Mouse (Mus musculus): ENCODE results near the gene Sap30l. TPM values are rescaled to one million over a fixed set of nuclear protein-coding genes. Genes with fewer than 3 reads are reported as not detected.

Sap30l gene
- polyA plus RNA-seq, 1 experiment from 2014 or later, result 16.7 TPM

- WGBS, result 3% methylated on average over 4 of the region's 4 CpGs
- H3K9me3 ChIP-seq, result no peaks in the 10 kb centered on the region
- peak overlapping the region; percentile 9 for H3K4me2 ChIP-seq
- peak; percentile 77 for ATAC-seq (ENCODE audit: low read depth)
- peak overlapping the region; percentile 79 for H3K27ac ChIP-seq (replicated peaks)
- no peak overlapping the region for H3K4me3 ChIP-seq
- peaks cover 43% of the 10 kb centered on the region for H3K4me1 ChIP-seq (replicated peaks)
- H3K36me3 ChIP-seq, result 0 out of 2 replicates have a peak, but pooled peaks cover 7% of the 10 kb centered on the region
- peak overlapping the region; percentile 52; the same call in 1 of the 2 replicates for H3K9ac ChIP-seq
- peaks cover 5% of the 10 kb centered on the region; the same call in 1 of the 2 replicates for H3K27me3 ChIP-seq
Measured at GRCm38 (mm10) chr11:57773936-57774335, 27.5 kb upstream of the Sap30l start.

- no peak overlapping the region for H3K4me2 ChIP-seq
- H3K36me3 ChIP-seq, result 0 out of 2 replicates have a peak, but pooled peaks cover 7% of the 10 kb centered on the region
- H3K9ac ChIP-seq, result no peak overlapping the region; the same call in 1 of the 2 replicates
- peaks cover 5% of the 10 kb centered on the region; the same call in 1 of the 2 replicates for H3K27me3 ChIP-seq
- H3K4me3 ChIP-seq, result no peak overlapping the region
- H3K27ac ChIP-seq (replicated peaks), result no peak overlapping the region
- ATAC-seq (ENCODE audit: low read depth), result no peak
- peaks cover 55% of the 10 kb centered on the region for H3K4me1 ChIP-seq (replicated peaks)
- 63% methylated on average over 6 of the region's 6 CpGs for whole genome bisulfite sequencing
- no peaks in the 10 kb centered on the region for H3K9me3 ChIP-seq
Measured at GRCm38 (mm10) chr11:57775868-57776267, 25.6 kb upstream of the Sap30l start.

- no peaks in the 10 kb centered on the region for H3K9me3 ChIP-seq
- H3K9ac ChIP-seq, result no peak overlapping the region
- H3K36me3 ChIP-seq, result 0 out of 2 replicates have a peak, but pooled peaks cover 7% of the 10 kb centered on the region
- 97% methylated on average over 3 of the region's 3 CpGs for WGBS
- peaks cover 55% of the 10 kb centered on the region for H3K4me1 ChIP-seq (replicated peaks)
- ATAC-seq (ENCODE audit: low read depth), result no peak
- peaks cover 5% of the 10 kb centered on the region; the same call in 1 of the 2 replicates for H3K27me3 ChIP-seq
- H3K27ac ChIP-seq (replicated peaks), result no peak overlapping the region
- H3K4me3 ChIP-seq, result no peak overlapping the region
- H3K4me2 ChIP-seq, result no peak overlapping the region
Measured at GRCm38 (mm10) chr11:57776546-57776945, 24.9 kb upstream of the Sap30l start.

GRCm38 (mm10) chr11:57778349-57778748 lies 23.1 kb upstream of the Sap30l start:
- H3K27me3 ChIP-seq, result no peaks in the 10 kb centered on the region
- 0 out of 2 replicates have a peak overlapping the region, but pooled peaks have one; percentile 17 for H3K9ac ChIP-seq
- H3K36me3 ChIP-seq, result no peaks in the 10 kb centered on the region
- H3K4me3 ChIP-seq, result no peak overlapping the region
- ATAC-seq (ENCODE audit: low read depth), result 0 out of 2 replicates have a peak, but pooled peaks have one; percentile 40
- H3K4me1 ChIP-seq (replicated peaks), result peaks cover 50% of the 10 kb centered on the region
- 19% methylated on average over 5 of the region's 5 CpGs for WGBS
- no peak overlapping the region for H3K4me2 ChIP-seq
- H3K27ac ChIP-seq (replicated peaks), result no peak overlapping the region
- H3K9me3 ChIP-seq, result no peaks in the 10 kb centered on the region

GRCm38 (mm10) chr11:57779824-57780223 lies 21.6 kb upstream of the Sap30l start:
- Histone ChIP-seq H3K27me3 (no peaks in the 10 kb centered on the region), H3K4me2 (no peak overlapping the region), H3K4me1 (replicated peaks) (peaks cover 38% of the 10 kb centered on the region), H3K9me3 (no peaks in the 10 kb centered on the region), H3K27ac (replicated peaks) (no peak overlapping the region), H3K36me3 (no peaks in the 10 kb centered on the region), H3K4me3 (no peak overlapping the region), H3K9ac (no peak overlapping the region)
- ATAC-seq (ENCODE audit: low read depth), result no peak
- 38% methylated on average over 14 of the region's 14 CpGs for WGBS

- peaks cover 17% of the 10 kb centered on the region for H3K4me1 ChIP-seq (replicated peaks)
- no peaks in the 10 kb centered on the region; the same call in 1 of the 2 replicates for H3K27me3 ChIP-seq
- H3K4me2 ChIP-seq, result no peak overlapping the region
- peak overlapping the region; percentile 57 for H3K27ac ChIP-seq (replicated peaks)
- 36% methylated on average over 18 of the region's 18 CpGs for WGBS
- H3K4me3 ChIP-seq, result no peak overlapping the region
- ATAC-seq (ENCODE audit: low read depth), result peak; percentile 74
- H3K9ac ChIP-seq, result peak overlapping the region; percentile 53
- no peaks in the 10 kb centered on the region for H3K9me3 ChIP-seq
- no peaks in the 10 kb centered on the region for H3K36me3 ChIP-seq
Measured at GRCm38 (mm10) chr11:57786616-57787418, 14.6 kb upstream of the Sap30l start.

GRCm38 (mm10) chr11:57787913-57788312 lies 13.5 kb upstream of the Sap30l start:
- H3K9ac ChIP-seq, result no peak overlapping the region
- H3K27ac ChIP-seq (replicated peaks), result no peak overlapping the region
- no peak for ATAC-seq (ENCODE audit: low read depth)
- peaks cover 17% of the 10 kb centered on the region for H3K4me1 ChIP-seq (replicated peaks)
- WGBS, result 44% methylated on average over 3 of the region's 3 CpGs
- H3K4me2 ChIP-seq, result no peak overlapping the region
- H3K36me3 ChIP-seq, result no peaks in the 10 kb centered on the region
- no peaks in the 10 kb centered on the region for H3K9me3 ChIP-seq
- H3K4me3 ChIP-seq, result no peak overlapping the region
- no peaks in the 10 kb centered on the region; the same call in 1 of the 2 replicates for H3K27me3 ChIP-seq

GRCm38 (mm10) chr11:57790866-57791535 lies 10.4 kb upstream of the Sap30l start:
- ATAC-seq (ENCODE audit: low read depth), result no peak
- 20% methylated on average over 21 of the region's 21 CpGs for WGBS

GRCm38 (mm10) chr11:57795086-57795485 lies 6.4 kb upstream of the Sap30l start:
- no peak overlapping the region for H3K4me2 ChIP-seq
- H3K4me1 ChIP-seq (replicated peaks), result peaks cover 4% of the 10 kb centered on the region; the same call in 1 of the 2 replicates
- H3K4me3 ChIP-seq, result no peak overlapping the region
- no peak overlapping the region for H3K27ac ChIP-seq (replicated peaks)
- no peak overlapping the region for H3K9ac ChIP-seq
- H3K36me3 ChIP-seq, result no peaks in the 10 kb centered on the region
- no peak for ATAC-seq (ENCODE audit: low read depth)
- no peaks in the 10 kb centered on the region for H3K27me3 ChIP-seq
- H3K9me3 ChIP-seq, result no peaks in the 10 kb centered on the region
- WGBS, result 52% methylated on average over 6 of the region's 6 CpGs

More at GRCm38 (mm10) chr11:57790866-57791535, 10.4 kb upstream of the Sap30l start:
- H3K9ac ChIP-seq, result no peak overlapping the region
- no peak overlapping the region for H3K4me3 ChIP-seq
- H3K36me3 ChIP-seq, result no peaks in the 10 kb centered on the region
- no peaks in the 10 kb centered on the region for H3K27me3 ChIP-seq
- no peaks in the 10 kb centered on the region for H3K9me3 ChIP-seq
- peaks cover 16% of the 10 kb centered on the region for H3K4me1 ChIP-seq (replicated peaks)
- H3K27ac ChIP-seq (replicated peaks), result no peak overlapping the region
- H3K4me2 ChIP-seq, result no peak overlapping the region

- peaks cover 20% of the 10 kb centered on the region for H3K4me1 ChIP-seq (replicated peaks)
- no peak for ATAC-seq (ENCODE audit: low read depth)
- H3K27me3 ChIP-seq, result no peaks in the 10 kb centered on the region
- H3K4me3 ChIP-seq, result no peak overlapping the region
- H3K4me2 ChIP-seq, result no peak overlapping the region
- H3K36me3 ChIP-seq, result no peaks in the 10 kb centered on the region
- H3K27ac ChIP-seq (replicated peaks), result no peak overlapping the region
- H3K9ac ChIP-seq, result no peak overlapping the region
- no peaks in the 10 kb centered on the region for H3K9me3 ChIP-seq
- 86% methylated on average over 8 of the region's 9 CpGs for WGBS
Measured at GRCm38 (mm10) chr11:57797828-57798227, 3.6 kb upstream of the Sap30l start.

GRCm38 (mm10) chr11:57799456-57799855 lies 2.0 kb upstream of the Sap30l start:
- WGBS, result 82% methylated on average over 10 of the region's 10 CpGs
- no peak for ATAC-seq (ENCODE audit: low read depth)
- H3K27ac ChIP-seq (replicated peaks), result no peak overlapping the region

More at GRCm38 (mm10) chr11:57799456-57799855, 2.0 kb upstream of the Sap30l start:
- Histone ChIP-seq H3K9ac (no peak overlapping the region), H3K4me1 (replicated peaks) (peaks cover 33% of the 10 kb centered on the region), H3K4me2 (no peak overlapping the region), H3K27me3 (no peaks in the 10 kb centered on the region), H3K9me3 (no peaks in the 10 kb centered on the region), H3K4me3 (no peak overlapping the region), H3K36me3 (no peaks in the 10 kb centered on the region)

All from neural tube, embryonic 13.5 days (tissue).